Mouse (Mus musculus) embryonic facial prominence, embryonic 13.5 days (tissue): Measurements from ENCODE around the gene Csnk2b. TPM values are rescaled to one million over a fixed set of nuclear protein-coding genes. Genes with fewer than 3 reads are reported as not detected.

Experiments used
- ATAC-seq: fragments of 200-750 bp; cut with Nextera tagmentation; 2 replicates; pipeline ENCODE4 v1.8.0; 2017; ENCODE audit warnings: low read depth; ENCODE audit not compliant: insufficient number of reproducible peaks, insufficient read depth, low FRiP score, low TSS enrichment
- H3K27ac ChIP-seq: fragments of 300-500 bp; sonication (generic); 2 replicates; pipeline ENCODE4 v1.5.1; 2015; ENCODE audit warnings: moderate library complexity, mild to moderate bottlenecking, inconsistent platforms
- H3K27me3 ChIP-seq: fragments of 300-500 bp; sonication (generic); 2 replicates; pipeline ENCODE4 v1.6.1; 2015; ENCODE audit warnings: mild to moderate bottlenecking, inconsistent platforms
- H3K36me3 ChIP-seq: fragments of 300-500 bp; sonication (generic); 2 replicates; pipeline ENCODE4 v1.6.1; 2015; ENCODE audit warnings: mild to moderate bottlenecking, inconsistent platforms
- H3K4me1 ChIP-seq: fragments of 300-500 bp; sonication (generic); 2 replicates; pipeline ENCODE4 v1.6.1; 2015; ENCODE audit warnings: inconsistent platforms
- H3K4me2 ChIP-seq: fragments of 300-500 bp; sonication (generic); 2 replicates; pipeline ENCODE4 v1.6.1; 2015; ENCODE audit warnings: moderate library complexity, mild to moderate bottlenecking, inconsistent platforms
- H3K4me3 ChIP-seq: fragments of 300-500 bp; sonication (generic); 2 replicates; pipeline ENCODE4 v1.5.1; 2015; ENCODE audit warnings: mild to moderate bottlenecking, inconsistent platforms
- H3K9ac ChIP-seq: fragments of 300-500 bp; sonication (generic); 2 replicates; pipeline ENCODE4 v1.6.1; 2015; ENCODE audit warnings: mild to moderate bottlenecking, inconsistent platforms
- H3K9me3 ChIP-seq: fragments of 300-500 bp; sonication (generic); 2 replicates; pipeline ENCODE4 v1.6.1; 2016; ENCODE audit warnings: inconsistent platforms
- WGBS: fragments of 180-500 bp; shearing (Covaris S2); methylation state at CpG from one replicate; pipeline ENCODE4 v1.1.7; 2015; ENCODE audit warnings: mixed read lengths; 5-methylcytosine and 5-hydroxymethylcytosine counted together
- polyA plus RNA-seq: library from polyadenylated mRNA; unstranded; fragments of >200 nt; fragmentation: Nextera tagmentation; extraction: Ambion mirVana; gene quantifications from 2 replicates; pipeline ENCODE4 v1.2.1, GENCODE M21; 2015

Csnk2b gene
- polyA plus RNA-seq, 1 experiment from 2014 or later: 298 TPM

- H3K9ac ChIP-seq: no peak overlapping the region
- H3K4me3 ChIP-seq: no peak overlapping the region
- WGBS: 91% methylated on average over 15 of the region's 15 CpGs
- H3K27ac ChIP-seq: no peak overlapping the region
- H3K4me2 ChIP-seq: no peak overlapping the region
- H3K36me3 ChIP-seq: peaks cover 82% of the 10 kb centered on the region
- no peak for ATAC-seq
- no peaks in the 10 kb centered on the region for H3K27me3 ChIP-seq
- H3K4me1 ChIP-seq: peaks cover 10% of the 10 kb centered on the region
- no peaks in the 10 kb centered on the region for H3K9me3 ChIP-seq
Measured at GRCm38 (mm10) chr17:35094475-35095365, 27.1 kb downstream of the Csnk2b start.

DNA sequence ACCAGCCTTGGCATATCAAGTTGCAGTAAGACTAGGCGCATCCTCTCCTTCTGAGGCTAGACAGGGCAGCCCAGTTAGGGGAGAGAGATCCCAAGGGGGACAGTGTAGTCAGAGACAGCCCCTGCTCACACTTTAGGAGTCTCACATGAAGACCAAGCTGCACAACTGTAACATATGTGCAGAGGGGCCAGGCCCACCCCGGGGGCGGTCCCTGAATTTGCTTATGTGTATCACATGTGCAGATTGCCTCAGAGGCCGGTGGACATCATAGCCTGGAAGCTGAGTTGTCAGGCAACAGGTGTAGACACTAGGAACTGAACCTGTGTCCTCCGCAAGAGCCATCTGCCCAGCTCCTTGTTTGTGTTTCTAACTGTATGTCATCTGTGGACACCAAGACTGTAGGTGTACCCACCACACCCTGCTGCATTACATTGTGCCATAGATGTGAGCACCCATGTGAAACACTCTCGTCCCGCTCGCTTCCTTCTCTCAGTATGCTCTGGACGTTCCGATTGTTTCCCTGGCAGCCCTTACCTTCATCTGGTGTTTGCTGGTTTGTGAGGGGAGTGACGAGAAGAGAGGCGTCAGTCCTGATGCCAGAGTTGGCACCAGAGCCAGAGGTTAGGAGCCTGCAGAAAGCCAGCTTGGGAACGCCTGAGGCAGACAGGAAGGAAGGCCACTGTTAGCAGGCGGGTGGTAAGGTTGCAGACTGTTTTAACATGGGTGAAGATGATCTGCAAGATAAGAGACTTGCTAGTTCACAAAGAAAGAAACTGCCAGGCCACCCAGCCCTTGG lies 29.3 kb downstream of the Csnk2b start:
- peaks cover 60% of the 10 kb centered on the region for H3K36me3 ChIP-seq
- H3K4me3 ChIP-seq: no peak overlapping the region
- H3K27me3 ChIP-seq: no peaks in the 10 kb centered on the region
- no peak for ATAC-seq
- H3K9ac ChIP-seq: 0 out of 2 replicates have a peak overlapping the region, but pooled peaks have one; percentile 54
- H3K4me2 ChIP-seq: no peak overlapping the region
- peaks cover 10% of the 10 kb centered on the region for H3K4me1 ChIP-seq
- H3K27ac ChIP-seq: no peak overlapping the region
- no peaks in the 10 kb centered on the region for H3K9me3 ChIP-seq
- WGBS: 85% methylated on average over 14 of the region's 14 CpGs

- H3K9me3 ChIP-seq: no peaks in the 10 kb centered on the region
- H3K4me3 ChIP-seq: peak overlapping the region; percentile 66
- H3K36me3 ChIP-seq: peaks cover 38% of the 10 kb centered on the region
- ATAC-seq: no peak
- H3K4me1 ChIP-seq: peaks cover 10% of the 10 kb centered on the region
- 68% methylated on average over 8 of the region's 8 CpGs for WGBS
- H3K27ac ChIP-seq: peak overlapping the region; percentile 94
- H3K9ac ChIP-seq: peak overlapping the region; percentile 91
- H3K4me2 ChIP-seq: peak overlapping the region; percentile 69
- H3K27me3 ChIP-seq: no peaks in the 10 kb centered on the region
Measured at GRCm38 (mm10) chr17:35090166-35090932, 31.5 kb downstream of the Csnk2b start.

- Histone ChIP-seq H3K4me1 (peaks cover 10% of the 10 kb centered on the region), H3K9me3 (no peaks in the 10 kb centered on the region), H3K4me2 (peak within 1 kb of the TSS; percentile 69), H3K27ac (peak within 1 kb of the TSS; percentile 94), H3K27me3 (no peaks in the 10 kb centered on the region), H3K9ac (peak within 1 kb of the TSS; percentile 91), H3K4me3 (peak within 1 kb of the TSS; percentile 66), H3K36me3 (peaks cover 25% of the 10 kb centered on the region)
- ATAC-seq: peak; percentile 95
- WGBS: 3% methylated on average over 67 of the region's 67 CpGs
Measured at GRCm38 (mm10) chr17:35088825-35089644, 32.8 kb downstream of the Csnk2b start, which contains the start of gene Abhd16a. Gene Abhd16a (plus strand): TSS chr17:35089263.

GRCm38 (mm10) chr17:35088151-35088550 lies 33.7 kb downstream of the Csnk2b start:
- Histone ChIP-seq H3K9me3 (no peaks in the 10 kb centered on the region), H3K4me3 (no peak overlapping the region), H3K36me3 (peaks cover 17% of the 10 kb centered on the region), H3K4me1 (peaks cover 10% of the 10 kb centered on the region), H3K4me2 (no peak overlapping the region), H3K27me3 (no peaks in the 10 kb centered on the region), H3K27ac (no peak overlapping the region), H3K9ac (no peak overlapping the region)
- WGBS: 45% methylated on average over 2 of the region's 2 CpGs
- no peak for ATAC-seq

- Histone ChIP-seq H3K4me1 (peaks cover 6% of the 10 kb centered on the region), H3K9ac (no peak within 1 kb of the TSS), H3K9me3 (no peaks in the 10 kb centered on the region), H3K27me3 (no peaks in the 10 kb centered on the region), H3K27ac (no peak within 1 kb of the TSS), H3K4me3 (no peak within 1 kb of the TSS), H3K36me3 (no peaks in the 10 kb centered on the region), H3K4me2 (no peak within 1 kb of the TSS)
- 83% methylated on average over 7 of the region's 7 CpGs for WGBS
- no peak for ATAC-seq
Measured at GRCm38 (mm10) chr17:35085208-35085865, 36.5 kb downstream of the Csnk2b start, which contains the start of gene Ly6g6f. Gene Ly6g6f (minus strand): TSS chr17:35085610.

DNA sequence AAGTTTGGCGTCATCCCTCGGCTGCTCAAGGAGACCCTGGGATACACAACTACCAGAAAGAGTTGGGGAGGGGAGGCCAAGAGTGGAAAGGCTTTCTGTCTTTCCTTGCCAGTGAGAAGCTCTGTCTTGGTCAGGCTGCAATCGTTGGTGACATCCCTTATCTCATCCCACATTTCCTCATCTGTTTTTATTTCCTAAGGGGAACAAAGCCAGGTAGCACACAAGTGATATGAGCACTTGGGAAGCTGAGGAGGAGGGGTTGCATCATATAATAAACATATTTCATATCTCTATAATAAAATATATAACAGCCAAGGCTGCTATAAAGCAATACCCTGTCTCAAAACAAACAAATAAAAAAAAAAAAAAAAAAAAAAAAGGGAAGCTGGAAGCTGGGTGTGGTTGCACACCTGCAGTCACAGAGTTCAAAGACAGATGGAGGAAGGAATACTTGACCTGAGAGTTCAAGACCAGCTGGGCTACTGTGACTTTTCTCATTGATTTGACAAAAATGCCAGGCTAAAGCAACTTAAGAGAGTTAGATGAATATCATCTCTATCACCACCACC lies 37.8 kb downstream of the Csnk2b start:
- Histone ChIP-seq H3K9ac (no peak overlapping the region), H3K4me3 (no peak overlapping the region), H3K27ac (no peak overlapping the region), H3K4me1 (no peaks in the 10 kb centered on the region), H3K4me2 (no peak overlapping the region), H3K36me3 (no peaks in the 10 kb centered on the region), H3K27me3 (peaks cover 4% of the 10 kb centered on the region; the same call in 1 of the 2 replicates), H3K9me3 (no peaks in the 10 kb centered on the region)
- no peak for ATAC-seq
- WGBS: 84% methylated on average over 3 of the region's 3 CpGs

DNA sequence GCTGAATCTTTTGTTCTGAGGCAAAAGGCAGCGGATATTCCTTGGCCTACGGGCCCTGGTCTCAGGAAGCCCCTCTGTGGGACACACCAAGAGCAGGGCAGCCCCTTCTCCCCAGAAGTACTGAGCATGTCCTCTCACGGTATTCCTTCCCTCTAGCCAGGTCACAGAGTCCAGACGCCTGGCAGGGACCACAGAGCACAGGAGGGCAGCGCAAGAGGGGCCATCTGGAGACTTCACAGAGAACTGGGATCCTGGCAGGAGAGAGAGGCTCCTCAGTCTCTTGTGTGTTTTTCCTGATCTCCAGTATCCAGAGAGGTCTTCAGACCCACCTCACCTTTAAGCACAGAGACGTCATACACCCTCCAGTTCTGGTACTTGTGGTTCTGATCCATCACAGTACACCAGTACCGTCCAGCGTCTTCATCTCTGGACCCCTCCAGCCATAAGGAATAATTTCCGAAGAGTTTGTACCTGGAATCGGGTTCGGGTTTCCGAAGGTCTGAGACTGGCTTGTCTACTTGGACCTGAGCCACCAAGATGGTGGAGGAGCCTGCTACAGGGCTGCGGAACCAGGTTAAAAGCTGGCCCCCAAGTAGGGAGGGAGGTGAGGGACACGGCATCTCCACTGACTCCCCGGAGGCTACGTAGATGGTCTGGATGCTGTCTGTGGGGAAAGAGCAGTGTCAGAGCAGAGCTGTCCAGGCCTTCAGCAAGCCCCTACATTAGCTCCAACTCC lies 38.8 kb downstream of the Csnk2b start:
- WGBS: 81% methylated on average over 16 of the region's 16 CpGs
- Histone ChIP-seq H3K36me3 (no peaks in the 10 kb centered on the region), H3K9ac (0 out of 2 replicates have a peak overlapping the region, but pooled peaks have one; percentile 11), H3K4me2 (no peak overlapping the region), H3K4me1 (peaks cover 4% of the 10 kb centered on the region), H3K27ac (no peak overlapping the region), H3K4me3 (no peak overlapping the region), H3K9me3 (no peaks in the 10 kb centered on the region), H3K27me3 (peaks cover 11% of the 10 kb centered on the region)
- no peak for ATAC-seq

- 65% methylated on average over 4 of the region's 4 CpGs for WGBS
- ATAC-seq: no peak
- Histone ChIP-seq H3K36me3 (no peaks in the 10 kb centered on the region), H3K4me1 (peaks cover 26% of the 10 kb centered on the region), H3K9ac (no peak overlapping the region), H3K27me3 (peaks cover 16% of the 10 kb centered on the region), H3K4me2 (no peak overlapping the region), H3K27ac (no peak overlapping the region), H3K9me3 (no peaks in the 10 kb centered on the region), H3K4me3 (no peak overlapping the region)
Measured at GRCm38 (mm10) chr17:35080710-35081109, 41.1 kb downstream of the Csnk2b start.
